Mouse (Mus musculus): Measurements from ENCODE around the gene Mdp1.

GRCm38 (mm10) chr14:55617822-55618221 is 42.5 kb downstream of the Mdp1 start, which contains the start of gene Rec8:
- TF ChIP-seq POLR2A (IDR thresholded peaks at IDR 0.05; ENCODE audit: low read depth, low read length) (no peak; the same call in 1 of the 2 replicates), CTCF (IDR thresholded peaks at IDR 0.05; ENCODE audit: extremely low read depth, insufficient read length, insufficient replicate concordance, low read depth, low read length) (no peak)

All from small intestine, adult 2 months (tissue).